Mouse (Mus musculus): ENCODE results near the gene Sorl1. TPM values are rescaled to one million over a fixed set of nuclear protein-coding genes. Genes with fewer than 3 reads are reported as not detected.
"Not testable (repeated sequence)": the region's sequence is repeated elsewhere in the genome, so short reads cannot be mapped to it uniquely, and the experiment has no call there.

Gene Sorl1
- polyA plus RNA-seq, 1 experiment from 2014 or later = 5.8 TPM

- Histone ChIP-seq H3K9ac (replicated peaks) (no peak overlapping the region), H3K9me3 (no peaks in the 10 kb centered on the region), H3K4me2 (replicated peaks) (no peak overlapping the region), H3K27ac (replicated peaks) (no peak overlapping the region), H3K4me3 (no peak overlapping the region), H3K36me3 (no peaks in the 10 kb centered on the region), H3K4me1 (no peaks in the 10 kb centered on the region), H3K27me3 (no peaks in the 10 kb centered on the region)
- 80% methylated on average over 8 of the region's 8 CpGs for WGBS
- no peak for ATAC-seq (ENCODE audit: low FRiP score, low read depth)
Observed at GRCm38 (mm10) chr9:42062269-42062668, 61.8 kb downstream of the Sorl1 start.

GRCm38 (mm10) chr9:42059006-42059405 lies 65.1 kb downstream of the Sorl1 start:
- ATAC-seq (ENCODE audit: low FRiP score, low read depth); H3K4me2 ChIP-seq (replicated peaks); H3K4me3 ChIP-seq; H3K9ac ChIP-seq (replicated peaks); H3K27ac ChIP-seq (replicated peaks); H3K9me3 ChIP-seq; H3K36me3 ChIP-seq; H3K27me3 ChIP-seq: not testable (repeated sequence)
- H3K4me1 ChIP-seq = peaks cover 11% of the 10 kb centered on the region; the same call in 1 of the 2 replicates
- 93% methylated on average over 2 of the region's 2 CpGs for WGBS

- Histone ChIP-seq H3K9me3 (no peaks in the 10 kb centered on the region), H3K4me2 (replicated peaks) (no peak overlapping the region), H3K27ac (replicated peaks) (no peak overlapping the region), H3K4me3 (no peak overlapping the region), H3K36me3 (no peaks in the 10 kb centered on the region), H3K27me3 (peaks cover 14% of the 10 kb centered on the region; the same call in 1 of the 2 replicates), H3K9ac (replicated peaks) (no peak overlapping the region), H3K4me1 (peaks cover 22% of the 10 kb centered on the region; the same call in 1 of the 2 replicates)
- ATAC-seq (ENCODE audit: low FRiP score, low read depth) = no peak
- 87% methylated on average over 5 of the region's 5 CpGs for WGBS
Observed at GRCm38 (mm10) chr9:42056591-42056990, 67.5 kb downstream of the Sorl1 start.

- Histone ChIP-seq H3K4me1 (peaks cover 22% of the 10 kb centered on the region; the same call in 1 of the 2 replicates), H3K9me3 (no peaks in the 10 kb centered on the region), H3K4me2 (replicated peaks) (no peak overlapping the region), H3K27ac (replicated peaks) (no peak overlapping the region), H3K4me3 (no peak overlapping the region), H3K27me3 (peaks cover 22% of the 10 kb centered on the region), H3K36me3 (no peaks in the 10 kb centered on the region), H3K9ac (replicated peaks) (no peak overlapping the region)
- no peak for ATAC-seq (ENCODE audit: low FRiP score, low read depth)
- WGBS = 86% methylated on average over 4 of the region's 4 CpGs
Observed at GRCm38 (mm10) chr9:42055378-42055777, 68.7 kb downstream of the Sorl1 start.

GRCm38 (mm10) chr9:42054339-42055272 lies 69.5 kb downstream of the Sorl1 start:
- Histone ChIP-seq H3K27me3 (peaks cover 23% of the 10 kb centered on the region), H3K4me2 (replicated peaks) (no peak overlapping the region), H3K9me3 (no peaks in the 10 kb centered on the region), H3K9ac (replicated peaks) (no peak overlapping the region), H3K4me1 (peaks cover 22% of the 10 kb centered on the region; the same call in 1 of the 2 replicates), H3K36me3 (no peaks in the 10 kb centered on the region), H3K27ac (replicated peaks) (no peak overlapping the region), H3K4me3 (no peak overlapping the region)
- ATAC-seq (ENCODE audit: low FRiP score, low read depth) = no peak
- whole genome bisulfite sequencing = 61% methylated on average over 20 of the region's 20 CpGs

GRCm38 (mm10) chr9:42053591-42054190 lies 70.4 kb downstream of the Sorl1 start:
- Histone ChIP-seq H3K4me1 (peaks cover 22% of the 10 kb centered on the region; the same call in 1 of the 2 replicates), H3K27ac (replicated peaks) (no peak overlapping the region), H3K36me3 (no peaks in the 10 kb centered on the region), H3K4me3 (no peak overlapping the region), H3K4me2 (replicated peaks) (no peak overlapping the region), H3K9me3 (no peaks in the 10 kb centered on the region), H3K27me3 (peaks cover 23% of the 10 kb centered on the region), H3K9ac (replicated peaks) (no peak overlapping the region)
- 63% methylated on average over 12 of the region's 12 CpGs for WGBS
- no peak for ATAC-seq (ENCODE audit: low FRiP score, low read depth)

- H3K9ac ChIP-seq (replicated peaks) = no peak overlapping the region
- H3K4me1 ChIP-seq = peaks cover 28% of the 10 kb centered on the region
- no peak overlapping the region for H3K4me3 ChIP-seq
- WGBS = 60% methylated on average over 12 of the region's 12 CpGs
- H3K27me3 ChIP-seq = peaks cover 23% of the 10 kb centered on the region
- H3K27ac ChIP-seq (replicated peaks) = no peak overlapping the region
- H3K4me2 ChIP-seq (replicated peaks) = no peak overlapping the region
- no peak for ATAC-seq (ENCODE audit: low FRiP score, low read depth)
- H3K36me3 ChIP-seq = no peaks in the 10 kb centered on the region
- no peaks in the 10 kb centered on the region for H3K9me3 ChIP-seq
Observed at GRCm38 (mm10) chr9:42052713-42053356, 71.3 kb downstream of the Sorl1 start.

GRCm38 (mm10) chr9:42048542-42048941 lies 75.6 kb downstream of the Sorl1 start:
- Histone ChIP-seq H3K4me1 (peaks cover 16% of the 10 kb centered on the region), H3K9ac (replicated peaks) (no peak overlapping the region), H3K36me3 (no peaks in the 10 kb centered on the region), H3K9me3 (no peaks in the 10 kb centered on the region), H3K4me3 (no peak overlapping the region), H3K27me3 (peaks cover 40% of the 10 kb centered on the region), H3K27ac (replicated peaks) (no peak overlapping the region), H3K4me2 (replicated peaks) (no peak overlapping the region)
- WGBS = 30% methylated on average over 2 of the region's 2 CpGs
- no peak for ATAC-seq (ENCODE audit: low FRiP score, low read depth)

- H3K36me3 ChIP-seq = no peaks in the 10 kb centered on the region
- peaks cover 11% of the 10 kb centered on the region for H3K4me1 ChIP-seq
- peaks cover 43% of the 10 kb centered on the region for H3K27me3 ChIP-seq
- H3K27ac ChIP-seq (replicated peaks) = no peak overlapping the region
- 67% methylated on average over 5 of the region's 5 CpGs for WGBS
- H3K9me3 ChIP-seq = no peaks in the 10 kb centered on the region
- no peak overlapping the region for H3K4me2 ChIP-seq (replicated peaks)
- ATAC-seq (ENCODE audit: low FRiP score, low read depth) = no peak
- no peak overlapping the region for H3K4me3 ChIP-seq
- no peak overlapping the region for H3K9ac ChIP-seq (replicated peaks)
Observed at GRCm38 (mm10) chr9:42047786-42048185, 76.3 kb downstream of the Sorl1 start.

- H3K27me3 ChIP-seq = peaks cover 36% of the 10 kb centered on the region
- no peaks in the 10 kb centered on the region for H3K36me3 ChIP-seq
- H3K9me3 ChIP-seq = no peaks in the 10 kb centered on the region
- H3K9ac ChIP-seq (replicated peaks) = no peak overlapping the region
- peaks cover 11% of the 10 kb centered on the region for H3K4me1 ChIP-seq
- H3K27ac ChIP-seq (replicated peaks) = no peak overlapping the region
- no peak overlapping the region for H3K4me3 ChIP-seq
- no peak for ATAC-seq (ENCODE audit: low FRiP score, low read depth)
- no peak overlapping the region for H3K4me2 ChIP-seq (replicated peaks)
- 91% methylated on average over 11 of the region's 11 CpGs for WGBS
Observed at GRCm38 (mm10) chr9:42046248-42046647, 77.8 kb downstream of the Sorl1 start.

- H3K4me2 ChIP-seq (replicated peaks) = no peak overlapping the region
- no peak overlapping the region for H3K9ac ChIP-seq (replicated peaks)
- no peaks in the 10 kb centered on the region for H3K9me3 ChIP-seq
- peaks cover 27% of the 10 kb centered on the region for H3K27me3 ChIP-seq
- ATAC-seq (ENCODE audit: low FRiP score, low read depth) = no peak
- H3K36me3 ChIP-seq = no peaks in the 10 kb centered on the region
- H3K4me3 ChIP-seq = no peak overlapping the region
- H3K4me1 ChIP-seq = peaks cover 14% of the 10 kb centered on the region
- 95% methylated on average over 8 of the region's 8 CpGs for WGBS
- no peak overlapping the region for H3K27ac ChIP-seq (replicated peaks)
Observed at GRCm38 (mm10) chr9:42044651-42045050, 79.4 kb downstream of the Sorl1 start.

- Histone ChIP-seq H3K4me3 (no peak overlapping the region), H3K9ac (replicated peaks) (no peak overlapping the region), H3K9me3 (no peaks in the 10 kb centered on the region), H3K4me2 (replicated peaks) (no peak overlapping the region), H3K4me1 (peaks cover 15% of the 10 kb centered on the region), H3K27ac (replicated peaks) (no peak overlapping the region), H3K27me3 (peaks cover 27% of the 10 kb centered on the region), H3K36me3 (no peaks in the 10 kb centered on the region)
- WGBS = 94% methylated on average over 8 of the region's 8 CpGs
- no peak for ATAC-seq (ENCODE audit: low FRiP score, low read depth)
Observed at GRCm38 (mm10) chr9:42043934-42044333, 80.2 kb downstream of the Sorl1 start.
